Mouse (Mus musculus): ENCODE results near the gene Tagap1.
A peak's percentile ranks its signal among the peaks of the same experiment; 100 is the strongest.
"Not testable (repeated sequence)": the region's sequence is repeated elsewhere in the genome, so short reads cannot be mapped to it uniquely, and the experiment has no call there.

Tagap1 gene

DNA sequence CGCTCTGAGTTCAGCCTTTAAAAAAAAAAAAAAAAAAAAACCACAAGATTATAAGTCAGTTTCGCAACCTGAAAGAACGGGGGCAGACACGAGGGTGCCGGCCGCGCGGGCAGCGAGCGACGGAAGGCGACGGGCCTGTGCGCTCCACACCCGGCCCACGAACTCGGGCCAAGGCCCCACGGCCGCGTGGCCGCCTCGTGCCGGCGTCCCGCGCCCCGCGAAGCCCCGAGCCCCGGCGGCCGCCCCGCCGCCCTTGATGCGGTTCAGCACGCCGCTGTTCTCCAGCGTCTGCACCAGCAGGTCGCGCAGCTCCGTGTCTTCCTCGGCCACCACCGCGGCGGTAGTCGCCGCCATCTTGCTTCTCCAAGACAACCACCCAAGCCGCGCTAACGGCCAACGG lies at the start of gene Tagap1:
TSS of gene Tagap1 (minus strand) at position 381 of the 400 bp plus-strand sequence.
- DNase-seq (ENCODE audit: low read depth), result peak; percentile 53

DNA sequence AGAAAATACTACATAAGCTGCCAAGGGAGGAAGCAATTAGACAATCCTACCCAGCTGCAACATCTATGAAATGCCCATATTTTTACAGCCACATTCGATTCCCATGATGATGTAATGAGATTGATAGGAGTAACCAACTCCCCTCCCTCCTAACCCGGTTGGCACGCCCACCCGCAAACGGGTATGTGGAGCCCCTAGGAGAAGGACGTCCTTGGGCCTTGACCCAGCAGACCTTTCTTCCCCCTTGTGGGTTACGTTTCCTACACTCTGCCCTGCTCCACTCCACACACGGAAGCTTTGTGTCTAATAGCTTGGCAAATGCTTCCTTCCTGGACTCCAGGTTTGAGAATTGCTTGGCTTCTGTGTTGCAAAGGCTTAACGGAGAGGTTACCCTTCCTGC lies 48.9 kb upstream of the Tagap1 start:
- not testable (repeated sequence) for DNase-seq (ENCODE audit: low read depth)

DNA sequence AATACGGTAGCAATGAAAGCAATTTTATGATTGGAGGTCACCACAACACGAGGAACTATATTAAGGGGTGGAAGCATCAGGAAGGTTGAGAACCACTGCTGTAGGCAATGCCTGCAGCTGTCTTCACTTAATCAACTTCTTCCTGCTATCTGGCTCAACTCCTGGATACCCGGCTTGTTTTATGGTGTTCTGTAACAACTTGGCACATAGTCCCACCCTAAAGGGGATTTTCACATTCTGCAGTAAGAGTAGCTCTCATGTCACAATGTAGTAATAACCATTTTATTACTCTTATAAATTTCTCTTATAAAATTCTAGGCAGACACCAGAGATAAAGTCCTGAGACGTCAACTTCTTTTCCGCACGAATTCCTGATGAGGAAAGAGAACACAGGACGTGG lies 48.5 kb upstream of the Tagap1 start:
- DNase-seq (ENCODE audit: low read depth), result not testable (repeated sequence)

DNA sequence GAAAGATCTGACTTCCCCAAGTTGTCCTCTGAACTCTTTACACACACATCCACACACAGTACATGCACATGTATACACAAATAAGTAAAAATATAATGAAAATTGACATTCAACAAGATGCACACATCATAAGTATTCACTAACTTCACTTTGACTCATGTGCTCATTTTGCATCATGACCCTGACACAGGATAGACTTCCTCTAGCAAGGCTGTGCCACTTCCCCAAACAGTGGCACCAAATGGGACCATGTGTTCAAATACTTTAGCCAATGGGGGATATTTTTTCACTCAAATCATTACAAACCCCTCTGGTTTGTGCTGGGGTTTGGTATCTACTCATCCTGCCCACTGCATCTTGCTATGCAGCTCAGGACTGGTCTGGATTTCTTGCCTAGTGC lies 47.9 kb upstream of the Tagap1 start:
- not testable (repeated sequence) for DNase-seq (ENCODE audit: low read depth)

DNA sequence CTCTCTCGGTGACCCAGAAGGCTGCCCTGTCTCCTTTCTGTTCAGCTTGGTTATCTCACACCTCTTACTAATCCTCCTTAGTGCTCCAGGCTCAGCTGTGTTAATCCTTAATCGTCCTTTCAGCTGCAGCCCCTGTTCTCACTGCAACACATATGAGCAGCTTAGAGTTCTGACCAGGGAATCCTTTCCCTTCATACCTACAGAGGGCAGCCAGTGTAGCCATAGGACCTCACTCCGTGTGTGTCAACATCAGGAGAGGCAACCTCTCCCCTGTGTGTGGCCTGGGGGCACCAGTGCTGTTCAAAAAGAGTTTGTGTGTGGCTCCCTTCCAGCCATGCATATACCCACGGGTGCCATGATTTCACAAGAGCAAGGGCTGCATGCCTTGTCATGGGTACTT lies 44.7 kb upstream of the Tagap1 start:
- not testable (repeated sequence) for DNase-seq (ENCODE audit: low read depth)

DNA sequence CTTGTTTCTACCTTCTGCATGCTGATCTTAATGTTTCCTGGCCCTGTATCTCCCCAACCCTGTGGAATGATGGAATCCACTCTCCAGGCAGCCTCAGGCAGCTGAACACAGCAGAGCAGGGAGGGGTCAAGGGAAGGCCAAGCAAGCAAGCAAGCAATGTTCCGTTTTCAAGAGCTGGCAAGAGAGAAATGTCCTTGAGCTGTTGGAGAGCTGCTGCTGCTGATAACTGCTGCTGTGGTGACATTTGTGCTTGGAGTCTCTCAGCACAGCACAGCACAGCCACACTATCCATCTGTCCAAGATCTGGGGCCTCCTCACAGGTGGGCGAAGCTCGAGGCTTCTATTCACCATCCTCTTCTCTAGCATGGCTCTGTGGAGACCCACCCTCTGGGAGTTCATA lies 42.4 kb upstream of the Tagap1 start:
- DNase-seq (ENCODE audit: low read depth), result not testable (repeated sequence)

DNA sequence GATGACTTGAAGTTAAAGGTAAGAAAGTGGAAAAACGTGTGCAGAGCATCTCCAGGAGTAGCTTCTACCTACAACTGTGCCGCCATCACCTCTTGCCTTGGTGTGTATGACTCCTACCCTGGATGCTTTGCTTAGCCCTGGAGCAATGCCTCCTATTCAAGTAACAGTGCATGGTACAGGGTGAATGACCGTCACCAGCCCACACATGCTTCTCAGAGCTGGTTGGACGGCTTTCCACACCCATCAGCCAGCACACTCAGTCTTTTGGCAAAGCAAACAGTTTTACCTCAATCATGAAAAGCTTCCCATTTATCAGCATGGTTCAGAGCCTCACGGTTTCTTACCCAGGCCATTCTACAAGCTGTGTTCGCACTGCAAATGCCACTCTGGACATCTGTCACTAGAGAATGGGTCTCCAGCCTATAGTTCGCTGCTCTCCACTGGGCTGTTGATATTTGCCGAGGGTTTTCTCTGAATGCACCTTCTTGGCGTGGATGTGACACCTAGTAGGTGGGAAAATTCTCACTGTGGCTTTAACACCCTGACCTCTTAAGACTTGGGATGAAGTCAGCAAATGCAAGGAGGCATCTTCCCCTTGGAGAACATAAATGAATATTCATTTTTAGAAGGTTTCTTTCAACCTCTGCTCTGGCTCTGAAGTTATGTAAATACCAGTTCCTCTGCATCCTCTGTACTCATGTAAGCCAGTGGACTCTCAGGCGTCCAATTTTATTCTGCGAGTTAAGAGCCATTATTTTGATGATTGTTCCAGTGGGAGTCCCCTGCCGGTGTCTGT lies 41.0 kb upstream of the Tagap1 start:
- DNase-seq (ENCODE audit: low read depth), result not testable (repeated sequence)

DNA sequence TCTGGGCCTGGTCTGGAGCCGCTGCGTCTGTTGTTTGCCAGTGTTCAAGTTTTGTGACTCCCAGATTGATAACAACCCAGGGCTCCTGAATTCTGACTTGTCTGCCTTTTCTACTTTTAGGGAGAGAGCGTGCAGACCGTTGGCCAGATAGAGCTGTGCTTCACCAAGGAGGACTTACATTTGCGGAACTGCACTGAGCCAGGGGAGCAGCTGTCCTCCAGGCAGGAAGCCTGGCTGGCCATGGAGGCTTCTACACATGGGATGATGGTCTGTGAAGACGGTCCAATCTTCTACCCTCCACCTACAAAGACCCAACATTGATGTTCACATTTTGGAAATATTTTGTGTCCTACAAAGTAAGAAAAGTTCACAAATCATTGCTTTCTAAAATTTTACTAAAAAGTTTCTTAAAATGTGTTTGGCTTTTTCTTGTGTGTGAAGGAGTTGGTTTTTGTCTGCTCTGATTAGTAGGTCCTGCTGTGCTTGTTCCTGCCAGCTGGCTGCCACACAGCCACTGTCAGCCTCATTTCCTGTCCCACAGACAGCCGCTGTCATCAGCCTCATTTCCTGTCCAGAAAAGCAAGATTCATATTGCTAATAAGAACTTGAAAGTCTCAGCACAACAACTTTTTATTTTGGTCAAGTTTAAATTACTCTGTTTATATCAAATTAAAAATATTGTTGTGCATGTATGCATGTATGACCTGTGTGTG lies 37.0 kb upstream of the Tagap1 start:
- DNase-seq (ENCODE audit: low read depth), result not testable (repeated sequence)

DNA sequence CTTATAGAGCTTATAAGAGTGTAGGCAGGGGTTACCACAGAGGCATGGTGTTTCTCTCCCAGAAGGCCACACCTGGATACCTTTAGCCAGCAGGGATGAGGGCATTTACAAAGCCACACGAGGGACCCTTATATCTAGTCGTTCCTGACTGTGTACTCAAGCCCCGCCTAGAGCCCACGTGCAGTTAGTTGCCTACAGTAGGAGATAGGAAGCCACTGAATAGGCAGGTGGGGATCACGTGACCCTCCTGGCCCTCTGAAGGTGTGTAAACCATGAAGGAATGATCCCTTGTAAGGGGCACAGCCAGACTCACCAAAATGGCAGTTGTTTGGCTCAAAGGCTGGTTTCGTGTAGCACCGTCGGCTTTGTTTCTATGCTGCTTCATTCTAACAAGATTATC lies 35.9 kb upstream of the Tagap1 start:
- not testable (repeated sequence) for DNase-seq (ENCODE audit: low read depth)

DNA sequence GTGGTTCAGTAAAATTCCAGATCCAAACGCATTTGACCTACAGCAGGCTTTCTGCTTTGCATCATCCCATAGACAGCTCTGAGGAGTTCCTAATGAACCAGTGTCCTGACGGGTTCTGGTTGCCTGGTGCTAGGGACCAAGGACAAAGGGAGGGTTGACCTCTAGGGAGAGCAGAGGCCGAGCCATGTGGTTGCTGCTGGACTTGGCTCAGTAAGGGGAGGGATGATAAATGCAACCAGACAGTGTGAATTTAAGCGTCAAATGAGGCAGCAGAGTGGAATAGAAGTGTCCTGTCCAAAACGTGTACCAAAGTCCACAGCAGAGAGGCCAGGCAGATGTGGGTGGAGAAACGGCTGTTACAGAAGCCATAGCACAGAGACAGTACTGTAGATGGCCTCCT lies 34.5 kb upstream of the Tagap1 start:
- DNase-seq (ENCODE audit: low read depth), result not testable (repeated sequence)

DNA sequence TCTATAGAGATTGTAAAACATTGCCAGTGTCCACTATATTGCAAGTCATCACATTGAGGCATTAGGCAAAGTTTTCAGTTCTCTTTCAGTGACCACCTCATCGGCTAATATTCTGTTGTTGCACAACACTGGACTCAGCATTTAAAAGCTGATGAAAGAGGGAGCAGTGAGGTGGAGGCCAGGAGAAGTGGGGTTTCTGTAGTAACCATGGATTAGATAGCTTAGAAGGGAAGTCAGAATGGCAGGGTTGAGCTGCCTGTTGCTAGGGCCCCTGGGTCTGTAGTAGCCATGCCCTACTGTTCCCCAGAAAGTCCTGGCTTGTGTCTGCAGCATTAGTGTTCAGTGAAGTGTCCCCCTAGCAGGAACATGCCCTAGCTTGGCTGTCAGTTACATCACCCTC lies 25.2 kb upstream of the Tagap1 start:
- not testable (repeated sequence) for DNase-seq (ENCODE audit: low read depth)

DNA sequence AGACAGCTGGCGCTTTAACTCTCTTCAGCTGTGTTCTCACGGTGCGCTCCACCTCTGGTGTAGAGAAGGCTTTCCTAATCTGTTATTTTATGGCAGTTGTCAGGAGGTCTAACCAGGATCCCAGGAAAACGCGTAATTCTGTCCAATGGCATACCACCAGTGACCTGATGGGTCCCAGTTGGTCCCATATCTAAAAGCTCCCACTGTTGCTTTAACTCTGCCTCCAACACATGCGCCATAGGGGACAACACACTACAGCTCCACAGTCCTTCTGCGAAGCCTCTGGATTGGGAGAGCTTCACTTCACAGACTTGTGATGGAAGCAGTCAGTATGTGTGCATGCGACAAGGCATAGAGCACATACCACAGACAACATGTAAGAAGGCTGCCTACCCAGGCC lies 19.2 kb upstream of the Tagap1 start:
- DNase-seq (ENCODE audit: low read depth), result not testable (repeated sequence)

DNA sequence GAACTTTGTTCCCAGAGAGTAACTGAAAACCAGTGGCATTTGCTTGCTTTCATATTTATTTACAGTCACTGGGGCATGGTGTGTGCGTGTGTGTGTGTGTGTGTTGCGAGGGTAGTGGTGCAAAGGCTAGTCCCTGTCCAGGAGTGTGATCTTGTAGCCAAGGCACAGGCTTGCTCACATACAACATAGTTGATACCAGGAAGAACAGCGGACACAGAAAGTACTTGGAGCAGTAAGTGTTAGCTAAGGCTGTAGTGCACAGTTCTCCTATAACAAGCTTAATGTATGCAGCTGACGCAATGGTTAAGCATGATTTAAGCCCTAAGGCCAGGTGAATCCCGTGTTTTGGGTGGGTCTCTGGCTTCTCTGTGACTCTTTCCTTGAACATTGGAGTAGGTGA lies 18.4 kb upstream of the Tagap1 start:
- peak; percentile 47 for DNase-seq (ENCODE audit: low read depth)

DNA sequence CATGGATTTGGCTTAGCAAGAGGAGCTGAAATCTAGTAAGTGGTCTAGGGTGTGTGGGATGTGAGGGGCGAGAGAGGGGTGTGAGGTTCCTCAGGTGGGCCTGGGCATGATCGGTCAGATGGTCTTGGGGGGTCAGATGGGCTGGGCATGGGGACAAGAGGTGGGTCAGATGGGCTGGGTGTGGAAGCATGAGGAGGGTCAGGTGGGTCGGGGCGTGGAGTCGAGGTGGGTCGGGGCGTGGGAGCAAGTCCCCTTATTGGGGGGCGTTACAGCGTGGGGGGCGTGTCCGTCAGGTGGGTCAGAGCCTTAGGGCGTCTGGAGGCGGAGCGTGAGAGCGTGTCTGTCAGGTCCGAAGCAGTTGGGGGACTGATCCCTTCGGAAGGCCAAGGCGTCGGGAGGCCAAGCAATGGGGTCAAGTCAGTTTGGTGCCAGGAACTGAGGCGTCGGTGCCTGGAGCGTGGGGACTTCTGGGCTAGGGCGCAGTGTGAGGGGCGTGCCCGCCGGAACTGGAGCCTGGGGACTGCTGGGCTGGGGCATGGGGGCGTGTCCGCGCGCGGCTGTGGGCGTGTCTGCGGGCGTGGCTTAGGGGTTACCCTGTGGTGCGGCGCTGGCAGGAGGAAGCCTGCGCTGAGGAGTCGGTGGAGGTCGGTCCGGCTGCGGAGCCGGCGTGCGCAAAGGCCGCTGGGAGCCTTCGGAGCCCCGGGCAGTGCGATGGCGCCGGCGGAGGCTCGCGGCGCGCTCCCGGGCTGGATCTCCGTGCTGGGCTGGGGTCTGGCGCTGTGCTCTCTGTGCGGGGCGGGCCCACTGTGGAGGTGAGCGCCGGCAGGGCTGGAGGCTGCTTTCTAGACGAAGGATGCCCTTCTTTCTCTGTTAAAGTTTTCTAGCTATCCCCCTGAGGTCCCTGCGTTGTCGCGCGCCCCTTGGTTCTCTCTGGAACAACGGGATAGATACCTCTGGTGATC lies 17.6 kb upstream of the Tagap1 start, which contains the start of gene Gm49721:
TSS of gene Gm49721 (plus strand) at position 618 of the 962 bp plus-strand sequence.
- peak; percentile 56 for DNase-seq (ENCODE audit: low read depth)

DNA sequence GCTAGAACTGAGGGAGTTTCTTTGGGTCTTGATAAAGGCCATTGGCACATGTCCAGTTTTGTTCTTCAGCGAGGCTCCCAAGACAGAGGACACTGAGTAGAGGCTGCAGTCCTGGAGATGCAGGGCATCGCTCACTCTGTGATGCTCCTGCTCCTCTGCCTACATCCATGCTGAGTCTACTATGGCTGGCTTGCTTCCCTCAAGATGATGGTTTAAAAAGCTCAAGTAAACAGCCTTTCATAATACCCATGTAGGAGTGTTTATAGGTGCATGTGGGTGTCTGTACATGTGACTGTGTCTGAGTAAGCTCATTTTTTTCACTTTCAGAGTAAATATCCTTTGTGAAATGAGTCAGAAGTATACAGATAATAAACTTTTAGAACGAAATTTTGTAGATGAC lies 14.0 kb upstream of the Tagap1 start:
- DNase-seq (ENCODE audit: low read depth), result not testable (repeated sequence)

DNA sequence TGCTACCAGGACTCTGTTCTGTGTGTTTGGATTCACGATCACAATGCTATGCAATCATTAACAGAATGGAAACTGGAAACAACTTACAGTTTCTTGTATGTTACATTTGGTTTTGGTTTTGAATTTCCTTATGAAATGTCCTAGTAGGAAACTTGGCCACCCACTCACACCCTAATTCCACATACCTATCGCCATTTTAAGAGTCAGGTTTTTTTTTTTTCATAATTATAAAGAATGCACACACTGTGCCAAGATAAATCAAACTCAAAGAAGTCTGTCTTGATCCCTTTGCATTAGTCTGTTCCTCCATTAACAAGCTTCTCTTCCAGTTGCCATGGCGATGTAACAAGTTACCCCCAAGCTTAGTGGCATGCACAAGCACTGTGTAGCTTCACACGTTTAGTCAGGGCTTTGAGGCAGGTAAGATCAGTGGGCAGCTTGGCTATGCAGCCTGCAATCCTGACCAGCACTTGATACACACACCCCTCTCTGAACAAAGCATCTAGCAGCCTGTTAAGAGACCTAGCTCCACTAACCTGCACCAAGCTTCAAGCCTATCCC lies 12.0 kb upstream of the Tagap1 start:
- not testable (repeated sequence) for DNase-seq (ENCODE audit: low read depth)

DNA sequence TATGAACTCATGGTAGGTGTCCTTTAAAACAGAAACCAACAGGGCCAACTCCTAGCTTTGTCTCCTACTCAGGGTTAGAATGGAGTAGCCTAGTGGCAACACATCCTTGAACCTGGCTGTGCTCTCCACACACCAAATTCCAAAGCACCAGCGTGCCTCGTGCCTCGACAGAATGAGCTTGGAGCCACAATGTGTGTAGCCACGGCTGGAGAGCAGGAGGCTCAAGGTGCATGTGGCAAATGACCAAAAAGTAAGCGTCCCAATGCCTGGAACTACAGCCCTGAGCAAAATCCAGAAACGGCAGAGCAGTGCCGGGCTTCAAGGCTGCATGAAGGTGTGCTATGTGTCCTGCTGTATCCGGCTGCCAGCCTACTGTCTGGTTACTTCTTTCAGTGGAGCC lies 10.3 kb upstream of the Tagap1 start:
- not testable (repeated sequence) for DNase-seq (ENCODE audit: low read depth)

DNA sequence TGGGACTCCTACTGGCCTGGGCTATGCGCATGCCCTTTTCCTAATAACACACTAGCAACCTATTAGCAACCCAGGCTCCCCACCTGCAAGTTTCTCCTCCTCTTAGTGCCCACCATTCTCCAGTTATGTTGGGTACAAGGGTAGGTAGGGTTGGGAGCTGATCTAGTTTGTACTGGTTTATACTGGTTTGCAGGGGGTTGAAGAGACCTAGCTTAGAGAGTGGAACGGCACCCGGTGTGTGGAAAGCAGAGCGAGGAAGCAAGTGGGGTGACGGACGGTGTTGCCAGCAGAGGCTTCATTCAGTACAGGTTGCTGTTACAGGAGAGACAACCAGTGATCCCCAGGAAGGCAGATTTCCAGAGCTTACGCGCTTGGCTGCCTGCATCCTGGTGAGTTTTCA lies 9.4 kb upstream of the Tagap1 start, which contains the start of gene Rnaset2b:
TSS of gene Rnaset2b (plus strand) at position 301 of the 400 bp plus-strand sequence.
- not testable (repeated sequence) for DNase-seq (ENCODE audit: low read depth)

DNA sequence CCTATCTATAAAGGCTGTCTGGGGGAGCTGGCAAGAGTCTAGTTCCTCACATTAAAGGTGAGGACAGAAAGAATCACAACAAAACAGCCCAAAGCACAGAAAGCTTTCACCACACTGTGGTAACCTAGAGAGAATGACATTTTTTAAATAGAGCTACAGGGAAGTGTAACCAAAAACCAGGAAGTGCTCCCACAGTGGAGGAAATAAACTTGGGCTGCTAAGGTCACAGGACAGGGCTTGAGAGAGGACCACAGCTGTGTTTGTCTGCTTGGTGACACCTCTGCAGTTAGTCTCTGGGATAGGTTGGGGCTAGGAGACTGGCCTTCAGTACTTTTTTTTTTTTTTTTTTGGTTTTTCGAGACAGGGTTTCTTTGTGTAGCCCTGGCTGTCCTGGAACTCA lies 6.7 kb upstream of the Tagap1 start:
- not testable (repeated sequence) for DNase-seq (ENCODE audit: low read depth)

DNA sequence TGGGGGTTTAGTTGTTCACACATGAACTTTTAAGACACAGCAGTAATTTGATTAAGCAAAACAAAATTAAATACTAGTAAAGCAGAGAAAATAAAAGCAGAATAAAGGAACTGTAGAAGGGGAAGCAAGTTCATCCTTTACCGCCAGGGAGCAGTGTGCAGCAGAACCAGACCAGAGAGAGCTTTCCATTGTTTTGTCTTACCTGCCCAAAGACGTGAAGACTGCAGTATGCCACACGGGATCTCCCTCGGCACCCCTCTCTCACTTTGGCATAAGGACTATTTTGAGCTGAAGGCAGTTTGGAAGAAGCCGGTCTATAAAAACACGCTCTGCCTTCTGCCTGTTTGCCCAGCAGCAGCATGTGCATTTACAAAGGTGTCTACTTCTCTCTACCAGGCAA lies 4.4 kb upstream of the Tagap1 start:
- peak; percentile 65 for DNase-seq (ENCODE audit: low read depth)

DNA sequence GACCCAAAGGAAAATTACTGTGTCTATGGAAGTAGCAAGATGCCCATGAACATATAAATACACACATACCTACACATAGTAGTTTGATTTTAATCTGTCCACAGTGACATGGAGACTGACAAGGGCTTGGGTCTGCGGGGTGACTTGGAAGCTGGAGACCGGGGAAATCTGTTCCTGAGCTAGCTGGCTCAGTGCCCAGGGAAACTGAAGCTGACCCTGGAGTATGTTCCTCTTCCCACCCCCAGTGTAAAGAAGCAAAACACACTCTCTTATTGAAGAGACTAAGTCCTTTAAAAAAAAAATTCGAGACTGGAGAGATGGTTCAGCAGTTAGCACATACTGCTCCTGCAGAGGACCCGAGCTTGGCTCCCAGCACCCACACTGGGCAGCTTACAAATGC lies 2.0 kb upstream of the Tagap1 start:
- not testable (repeated sequence) for DNase-seq (ENCODE audit: low read depth)

DNA sequence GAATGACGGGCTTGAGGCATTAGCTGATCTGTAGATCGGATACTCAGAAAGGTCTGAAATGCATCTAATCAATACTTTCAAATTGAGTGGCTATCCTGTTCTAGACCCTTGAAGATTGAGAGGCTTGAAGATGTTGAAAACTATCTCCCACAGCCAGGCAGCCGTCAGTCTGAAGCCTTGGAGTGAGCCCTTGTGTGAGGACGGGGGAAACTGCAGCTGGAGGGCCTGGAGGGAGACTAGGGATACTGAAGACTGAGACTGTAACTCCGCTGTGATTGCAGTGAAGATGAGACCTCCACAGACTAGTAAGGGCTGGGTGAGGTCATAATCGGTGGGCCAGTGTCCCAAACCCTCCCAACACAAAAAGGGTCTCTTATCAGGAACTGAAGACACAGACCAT lies 1.4 kb upstream of the Tagap1 start:
- DNase-seq (ENCODE audit: low read depth), result not testable (repeated sequence)

Measured in induced T-regulatory cell, adult 2 months (primary cell).